Mouse (Mus musculus): ENCODE results near the gene Brox.

Brox gene

DNA sequence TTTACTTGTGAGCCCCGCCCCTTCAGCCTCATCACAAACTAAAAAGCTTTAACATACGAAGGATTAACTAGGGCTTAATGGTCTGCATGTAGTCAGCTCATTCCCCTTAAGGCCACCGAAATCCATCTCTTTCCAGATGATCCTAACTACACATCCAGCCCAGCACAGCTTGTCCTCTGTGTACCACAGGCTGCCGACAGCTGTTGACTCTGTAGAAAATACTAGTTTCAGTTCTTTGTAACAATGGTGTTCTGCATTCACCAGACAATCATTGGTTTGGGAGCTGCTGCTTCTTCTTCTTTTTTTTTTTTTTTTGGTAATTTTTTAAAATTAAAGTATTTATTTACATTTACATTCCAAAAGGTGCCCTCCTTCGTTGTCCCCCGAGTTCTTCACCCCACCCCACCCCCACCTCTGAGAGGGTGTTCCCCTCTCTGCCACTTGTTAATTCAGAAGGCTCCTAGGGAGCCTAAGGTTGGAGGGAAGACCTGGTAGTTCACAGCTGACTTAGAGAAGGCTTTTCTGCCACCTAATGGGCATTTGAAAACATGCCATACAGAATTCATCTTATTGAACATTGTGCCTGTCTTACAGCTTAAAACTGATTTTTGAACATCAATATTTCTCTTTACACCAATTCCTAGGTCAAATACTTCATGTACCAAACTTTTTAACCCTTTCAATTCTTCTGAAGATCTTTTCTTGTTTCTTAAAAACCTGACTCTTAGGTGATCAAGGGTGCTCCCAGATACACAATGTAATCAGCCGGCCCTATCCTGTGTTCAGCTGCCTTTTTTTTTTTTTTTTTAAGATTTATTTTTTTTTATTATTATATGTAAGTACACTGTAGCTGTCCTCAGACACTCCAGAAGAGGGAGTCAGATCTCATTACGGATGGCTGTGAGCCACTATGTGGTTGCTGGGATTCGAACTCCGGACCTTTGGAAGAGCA is 23.9 kb downstream of the Brox start:
- no peak for DNase-seq (ENCODE audit: low spot score in 2 of 2)

- no peak for DNase-seq (ENCODE audit: low spot score in 2 of 2)
Observed at GRCm38 (mm10) chr1:183267666-183268065, 29.4 kb downstream of the Brox start.

DNA sequence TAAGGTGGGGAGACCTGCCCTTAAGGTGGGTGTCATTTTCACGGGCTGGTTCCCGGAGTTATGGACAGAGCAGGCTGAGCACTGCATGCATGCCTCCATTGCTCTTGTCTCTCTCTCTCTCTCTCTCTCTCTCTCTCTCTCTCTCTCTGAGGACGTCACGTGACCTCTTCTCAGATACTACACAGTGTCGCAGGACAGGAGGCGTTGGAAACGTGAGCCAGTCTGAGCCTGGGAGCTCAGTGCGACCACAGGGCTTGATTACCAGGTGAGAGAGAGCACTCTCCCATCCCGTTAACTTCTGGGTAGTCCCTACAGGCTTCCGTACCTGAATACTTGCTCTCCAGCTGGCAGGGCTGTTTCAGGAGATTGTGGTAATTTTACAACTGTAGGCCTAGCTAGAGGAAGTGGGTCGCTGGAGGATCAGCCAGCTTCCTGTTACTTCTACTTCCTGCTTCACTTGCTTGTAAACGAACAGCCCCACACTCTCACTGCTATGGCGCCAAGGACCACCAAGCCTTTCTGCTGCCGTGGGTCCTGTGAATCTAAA is 31.1 kb downstream of the Brox start:
- no peak for DNase-seq (ENCODE audit: low spot score in 2 of 2)

DNA sequence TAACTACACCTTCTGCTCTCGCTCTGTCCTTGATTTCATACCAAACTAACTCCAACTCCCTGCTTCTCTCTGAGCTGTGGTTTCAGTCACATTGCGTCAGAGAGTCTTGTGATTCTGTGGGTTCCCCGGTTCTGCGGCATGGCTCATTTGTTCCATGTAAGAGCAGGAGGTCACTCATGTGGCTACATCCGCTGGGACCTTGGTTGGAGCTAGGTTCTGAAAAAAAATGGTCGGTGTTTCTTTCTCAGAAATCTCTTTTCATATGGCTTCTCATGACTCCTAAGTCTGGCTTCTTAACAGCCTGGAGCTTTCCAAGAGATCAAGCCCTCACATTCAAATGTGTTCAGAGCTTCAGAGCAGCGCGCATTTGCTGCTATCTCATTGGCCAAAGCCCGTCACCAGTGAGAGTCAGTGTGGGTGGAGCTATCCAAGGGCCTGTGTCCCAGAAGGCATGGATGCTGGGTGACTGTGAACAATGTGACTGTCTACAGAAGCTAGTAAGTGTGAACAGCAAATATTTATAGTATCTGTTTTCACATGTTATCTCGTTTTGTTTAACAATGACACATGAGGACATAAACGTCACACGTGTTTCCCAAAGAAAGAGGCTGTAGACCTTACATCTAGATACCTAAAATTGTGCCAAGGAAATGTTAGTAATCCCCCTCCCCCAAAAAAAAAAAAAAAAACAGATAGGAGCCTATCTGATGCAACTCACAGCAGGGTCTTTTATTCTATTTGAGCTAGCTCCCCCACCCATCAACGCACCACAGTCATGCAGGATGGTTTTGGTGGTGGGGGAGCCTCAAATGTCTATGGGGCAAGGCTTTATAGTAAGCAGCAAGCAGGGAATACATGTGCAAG is 32.7 kb downstream of the Brox start:
- no peak for DNase-seq (ENCODE audit: low spot score in 2 of 2)

GRCm38 (mm10) chr1:183252574-183252973 is 44.5 kb downstream of the Brox start:
- no peak for DNase-seq (ENCODE audit: low spot score in 2 of 2)

- DNase-seq (ENCODE audit: low spot score in 2 of 2) = no peak
Observed at GRCm38 (mm10) chr1:183251818-183252217, 45.3 kb downstream of the Brox start.

DNA sequence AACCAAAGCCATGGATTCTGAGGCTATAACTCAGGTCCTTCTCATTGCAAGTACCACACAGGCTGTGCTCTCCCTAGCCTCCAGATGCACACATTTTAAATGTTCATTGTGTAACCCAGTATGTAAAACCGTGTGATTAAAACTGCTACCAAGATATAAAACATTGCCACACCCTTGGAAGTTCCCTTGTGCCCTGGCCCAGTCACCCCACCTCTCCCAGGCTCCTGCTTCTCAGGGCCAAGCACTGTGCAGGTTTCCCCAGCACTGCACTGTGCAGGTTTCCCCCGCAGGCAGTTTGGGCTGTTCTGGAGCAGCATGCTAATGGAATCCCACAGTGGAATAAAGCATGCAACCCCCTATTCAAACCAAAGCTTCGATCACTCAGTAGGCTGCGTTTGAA is 46.5 kb downstream of the Brox start:
- DNase-seq (ENCODE audit: low spot score in 2 of 2) = no peak

DNA sequence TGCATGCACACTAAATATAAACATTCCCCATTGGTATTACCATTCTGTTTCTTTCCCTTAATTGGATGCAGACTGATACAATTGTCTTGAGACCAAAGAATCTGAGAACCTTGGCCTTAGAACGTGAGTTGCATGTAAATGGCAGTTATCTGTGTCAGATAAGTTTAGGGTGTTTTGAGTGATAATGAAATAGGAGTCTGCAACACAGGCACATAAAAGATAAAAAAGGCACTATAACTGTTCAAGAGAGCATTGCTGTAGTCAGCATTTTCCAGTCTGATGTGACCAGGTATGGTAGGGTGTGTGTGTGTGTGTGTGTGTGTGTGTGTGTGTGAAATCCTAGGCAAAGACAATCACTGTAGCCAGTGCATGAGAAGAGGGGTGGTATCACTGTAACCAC is 48.9 kb downstream of the Brox start:
- no peak for DNase-seq (ENCODE audit: low spot score in 2 of 2)

DNA sequence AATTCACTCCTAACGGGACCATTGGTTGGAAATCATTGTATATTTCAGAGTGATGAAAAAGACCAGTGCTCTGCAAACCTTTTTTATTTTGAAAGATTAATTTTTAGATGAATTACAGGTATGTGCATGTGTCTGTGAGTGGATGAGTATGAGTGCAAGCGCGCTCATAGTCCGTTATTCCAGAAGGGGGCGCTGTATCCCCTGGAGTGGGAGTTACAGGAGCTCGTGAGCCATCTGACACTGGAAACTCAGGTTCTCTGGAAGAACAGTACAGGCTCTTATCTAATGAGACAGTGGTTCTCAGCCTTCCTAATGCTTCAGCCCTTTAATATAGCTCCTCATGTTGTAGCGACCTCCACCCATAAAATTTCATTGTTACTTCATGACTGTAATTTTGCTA is 53.8 kb downstream of the Brox start:
- peak in 1 of 2 experiments; percentile 64 for DNase-seq (ENCODE audit: low spot score in 2 of 2)

DNA sequence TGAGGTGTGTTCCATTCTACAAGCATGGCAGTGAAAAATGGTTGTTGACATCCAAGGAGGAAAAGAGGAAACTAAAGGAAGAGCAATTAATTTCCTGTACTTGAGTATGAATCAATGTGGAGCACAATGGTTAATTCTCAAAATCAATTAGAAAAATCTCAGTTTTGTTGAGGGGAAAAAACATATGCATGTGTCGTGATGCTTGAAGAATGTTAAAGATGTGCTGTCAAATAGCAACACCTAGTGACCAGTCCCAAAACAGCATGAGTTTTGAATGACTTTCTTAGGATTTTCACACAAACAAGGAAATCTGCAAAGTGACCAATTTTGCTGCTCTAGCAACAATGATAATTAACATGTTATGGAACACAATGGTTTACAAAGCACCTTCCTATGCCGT is 59.2 kb downstream of the Brox start:
- DNase-seq (ENCODE audit: low spot score in 2 of 2) = no peak

GRCm38 (mm10) chr1:183236460-183236859 is 60.6 kb downstream of the Brox start:
- DNase-seq (ENCODE audit: low spot score in 2 of 2) = no peak

- DNase-seq (ENCODE audit: low spot score in 2 of 2) = no peak
Observed at GRCm38 (mm10) chr1:183233679-183234174, 63.3 kb downstream of the Brox start.

DNA sequence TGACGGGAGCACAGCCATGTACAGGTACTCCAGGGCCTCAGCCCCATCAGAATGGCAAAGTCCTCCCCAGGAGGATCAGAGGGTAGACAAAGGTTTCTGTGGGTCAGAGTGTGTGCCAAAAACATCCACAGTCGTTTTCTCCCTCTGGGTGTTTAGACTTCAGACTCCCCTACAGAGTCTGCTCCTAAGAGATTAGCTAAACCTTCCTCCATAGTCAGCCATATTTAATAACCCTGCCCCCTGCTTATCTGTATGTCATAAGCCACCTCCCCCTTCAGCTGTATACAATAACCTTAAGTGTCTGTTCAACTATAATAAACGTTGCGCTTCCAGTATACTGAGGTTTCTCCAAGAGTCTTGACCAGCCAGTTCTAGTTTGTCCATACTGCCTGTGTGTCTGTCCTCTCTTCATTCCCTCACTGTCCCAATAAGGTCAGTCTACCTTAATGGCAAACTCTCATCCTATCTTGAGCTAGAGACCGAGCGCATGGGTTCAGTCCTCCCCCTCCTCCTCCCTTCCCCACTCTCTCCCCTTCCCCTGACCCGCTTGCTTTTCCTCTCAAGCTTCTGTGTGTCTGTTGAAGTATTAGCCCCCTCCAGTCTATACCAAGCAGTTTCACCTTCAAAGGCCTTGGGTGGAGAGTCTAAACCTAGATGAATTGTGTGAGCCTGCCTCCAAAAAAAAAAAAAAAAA is 63.9 kb downstream of the Brox start:
- DNase-seq (ENCODE audit: low spot score in 2 of 2) = no peak

GRCm38 (mm10) chr1:183227469-183227868 is 69.6 kb downstream of the Brox start:
- no peak for DNase-seq (ENCODE audit: low spot score in 2 of 2)

All from spleen, postnatal 4 days (tissue).